Mouse (Mus musculus) kidney, postnatal 0 days (tissue): ENCODE measurements around the gene Arg2. TPM values are rescaled to one million over a fixed set of nuclear protein-coding genes. Genes with fewer than 3 reads are reported as not detected.
"Not testable (repeated sequence)": the region's sequence is repeated elsewhere in the genome, so short reads cannot be mapped to it uniquely, and the experiment has no call there.

Experiments
- ATAC-seq: fragments of 200-750 bp; cut with Nextera tagmentation; replicated peaks from 2 replicates; pipeline ENCODE4 v1.8.0; 2017; ENCODE audit warnings: low read depth, moderate number of reproducible peaks, moderate TSS enrichment, moderate library complexity; ENCODE audit not compliant: low FRiP score
- DNase-seq: peaks from one replicate; pipeline ENCODE4 v3.0.0-alpha.2; 2016; ENCODE audit warnings: low spot score
- H3K27ac ChIP-seq: fragments of 300-500 bp; sonication (generic); 2 replicates; pipeline ENCODE4 v1.5.1; 2014; ENCODE audit warnings: mild to moderate bottlenecking
- H3K27me3 ChIP-seq: fragments of 300-500 bp; sonication (generic); 2 replicates; pipeline ENCODE4 v1.6.1; 2014; ENCODE audit warnings: low read length, mixed read lengths; ENCODE audit not compliant: insufficient read depth
- H3K36me3 ChIP-seq: fragments of 300-500 bp; sonication (generic); 2 replicates; pipeline ENCODE4 v1.6.1; 2014; ENCODE audit warnings: low read length, mixed read lengths; ENCODE audit not compliant: insufficient read depth
- H3K4me1 ChIP-seq: fragments of 300-500 bp; sonication (generic); replicated peaks from 2 replicates; pipeline ENCODE4 v1.6.1; 2014; ENCODE audit warnings: antibody characterized with exemption, low read length, mixed read lengths; ENCODE audit not compliant: insufficient read depth
- H3K4me2 ChIP-seq: fragments of 300-500 bp; sonication (generic); 2 replicates; pipeline ENCODE4 v1.6.1; 2014; ENCODE audit warnings: mild to moderate bottlenecking, low read length, moderate library complexity, mixed read lengths
- H3K4me3 ChIP-seq: fragments of 300-500 bp; sonication (generic); replicated peaks from 2 replicates; pipeline ENCODE4 v1.5.1; 2014; ENCODE audit warnings: low read depth, low read length
- H3K9ac ChIP-seq: fragments of 300-500 bp; sonication (generic); 2 replicates; pipeline ENCODE4 v1.6.1; 2014; ENCODE audit warnings: low read depth, low read length
- H3K9me3 ChIP-seq: fragments of 300-500 bp; sonication (generic); replicated peaks from 2 replicates; pipeline ENCODE4 v1.6.1; 2016; ENCODE audit warnings: low read length, inconsistent platforms, mixed read lengths
- CTCF ChIP-seq: IDR thresholded peaks from 2 replicates; pipeline ENCODE4 v1.5.1; 2016; ENCODE audit warnings: antibody characterized with exemption, low read depth, mild to moderate bottlenecking, moderate library complexity
- WGBS: fragments of 180-500 bp; shearing (Covaris S2); extraction: QIAGEN DNeasy Blood & Tissue Kit; methylation state at CpG from one replicate; pipeline ENCODE4 v1.1.7; 2014; 5-methylcytosine and 5-hydroxymethylcytosine counted together
- polyA plus RNA-seq: library from polyadenylated mRNA; unstranded; fragments of >200 nt; fragmentation: Nextera tagmentation; extraction: Ambion mirVana; gene quantifications from 2 replicates; pipeline ENCODE4 v1.2.1, GENCODE M21; 2015

Gene Arg2
- polyA plus RNA-seq, 1 experiment from 2014 or later, result 66.6 TPM

DNA sequence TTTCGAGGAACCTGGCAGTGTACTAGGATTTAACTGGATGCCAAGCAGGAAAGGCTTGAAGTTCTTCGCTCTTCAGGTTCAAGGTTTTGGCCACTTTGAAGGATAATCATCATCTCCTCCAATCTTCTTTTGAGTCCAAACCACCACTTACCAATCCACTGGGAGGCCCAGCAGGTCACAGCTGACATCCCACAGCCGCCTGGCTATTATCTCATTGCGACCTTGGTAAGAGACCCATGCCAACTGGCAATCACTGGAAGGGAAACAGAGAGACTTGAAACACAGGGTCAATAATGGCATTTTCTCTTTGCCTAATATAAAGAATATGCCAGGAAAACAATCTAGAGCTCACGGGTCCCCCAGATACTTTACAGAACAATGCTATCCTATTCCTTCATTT lies 45.4 kb downstream of the Arg2 start:
- Histone ChIP-seq H3K4me2 (no peak overlapping the region), H3K4me1 (peaks cover 6% of the 10 kb centered on the region; the same call in 1 of the 2 replicates), H3K27ac (no peak overlapping the region), H3K27me3 (no peaks in the 10 kb centered on the region), H3K9me3 (no peaks in the 10 kb centered on the region), H3K9ac (no peak overlapping the region), H3K36me3 (peaks cover 17% of the 10 kb centered on the region; the same call in 1 of the 2 replicates), H3K4me3 (no peak overlapping the region)
- 93% methylated on average over 5 of the region's 5 CpGs for WGBS
- no peak for DNase-seq
- no peak for ATAC-seq
- no peak for TF ChIP-seq CTCF

DNA sequence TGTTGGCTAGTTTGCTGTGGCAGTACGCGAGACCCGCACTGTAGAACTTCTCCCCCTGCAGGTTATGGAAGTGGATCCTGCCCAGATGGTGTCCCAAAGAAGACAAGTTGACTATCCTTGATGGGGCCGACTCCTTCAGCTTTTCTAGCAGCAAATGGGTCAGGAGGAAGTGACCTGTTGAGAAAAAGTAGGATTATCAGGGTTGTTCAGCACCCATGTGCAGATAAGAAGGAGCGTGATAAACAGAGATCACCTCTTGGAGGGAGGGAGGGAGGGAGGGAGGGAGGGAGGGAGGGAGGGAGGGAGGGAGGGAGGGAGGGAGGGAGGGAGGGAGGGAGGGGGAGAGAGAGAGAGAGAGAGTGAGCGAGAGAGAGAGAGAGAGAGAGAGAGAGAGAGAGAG lies 54.6 kb downstream of the Arg2 start:
- H3K4me1 ChIP-seq, H3K27me3 ChIP-seq, H3K4me3 ChIP-seq, ATAC-seq, H3K9me3 ChIP-seq, DNase-seq, H3K4me2 ChIP-seq, H3K27ac ChIP-seq, H3K9ac ChIP-seq: not testable (repeated sequence)
- 95% methylated on average over 6 of the region's 6 CpGs for WGBS
- H3K36me3 ChIP-seq, result peaks cover 48% of the 10 kb centered on the region

DNA sequence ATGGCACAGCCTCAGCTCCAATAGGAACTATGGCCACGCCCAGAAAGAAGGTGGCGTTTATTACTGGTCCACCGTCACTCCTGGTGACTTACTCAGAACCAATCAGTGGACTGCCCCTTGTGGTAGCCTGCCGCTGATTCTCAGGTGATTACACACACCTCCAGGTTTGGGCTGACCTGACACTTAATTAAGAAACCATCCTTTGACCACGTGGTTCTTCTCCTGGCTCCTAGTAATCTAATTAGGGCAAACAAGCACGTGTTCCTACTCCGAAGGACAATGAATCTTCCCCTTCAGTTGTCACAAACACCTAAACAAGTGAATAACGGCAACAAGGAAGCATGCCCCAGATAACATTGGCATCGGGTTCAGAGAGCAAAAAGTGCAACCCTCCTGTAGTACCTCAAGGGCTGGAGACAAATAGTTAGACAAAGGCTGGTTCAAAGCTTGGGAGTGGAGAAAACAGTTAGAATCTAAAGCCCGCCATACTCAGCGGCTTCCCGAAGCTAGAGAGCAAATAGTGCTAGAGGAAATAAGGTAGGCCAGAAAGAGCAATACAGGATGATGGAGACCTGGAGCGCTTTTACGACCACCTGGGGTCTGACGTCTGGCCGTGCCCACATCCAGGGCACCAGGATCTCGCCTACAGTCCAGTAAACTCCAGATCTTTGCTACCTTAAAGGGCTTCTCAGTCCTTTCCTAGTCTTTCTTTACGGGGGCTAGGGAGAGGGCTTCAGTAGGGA lies 60.5 kb downstream of the Arg2 start:
- peak overlapping the region; percentile 43 for H3K4me3 ChIP-seq
- H3K27me3 ChIP-seq, result no peaks in the 10 kb centered on the region
- H3K9me3 ChIP-seq, result no peaks in the 10 kb centered on the region
- peak overlapping the region; percentile 44 for H3K9ac ChIP-seq
- TF ChIP-seq CTCF, result peak; percentile 33; the same call in 1 of the 2 replicates
- peaks cover 17% of the 10 kb centered on the region; the same call in 1 of the 2 replicates for H3K36me3 ChIP-seq
- H3K27ac ChIP-seq, result no peak overlapping the region
- ATAC-seq (peak; percentile 92), DNase-seq (peak; percentile 84)
- H3K4me2 ChIP-seq, result peak overlapping the region; percentile 80
- peaks cover 8% of the 10 kb centered on the region for H3K4me1 ChIP-seq
- WGBS, result under 1% methylated on average over 18 of the region's 18 CpGs

DNA sequence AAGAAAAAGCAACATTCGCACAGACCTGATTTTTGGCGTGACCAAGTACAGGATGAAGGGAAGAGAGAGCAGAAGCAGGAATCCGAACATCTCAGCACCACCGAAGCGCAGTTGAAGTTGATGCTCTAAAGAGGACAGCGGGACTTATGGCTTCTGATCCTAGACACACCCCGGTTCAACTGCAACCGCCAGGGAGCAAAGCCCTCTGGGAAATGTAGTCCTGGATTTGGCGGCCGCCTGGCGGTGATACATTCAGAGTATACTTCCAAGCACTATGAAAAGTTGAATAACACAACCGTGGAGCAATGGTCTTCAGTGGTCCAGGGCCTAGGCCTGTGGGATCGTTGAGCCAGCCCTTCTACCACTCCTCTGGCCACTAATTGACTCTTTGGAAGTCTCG lies 61.1 kb downstream of the Arg2 start:
- ATAC-seq (peak; percentile 78), DNase-seq (peak; percentile 96)
- Histone ChIP-seq H3K9me3 (no peaks in the 10 kb centered on the region), H3K27ac (no peak overlapping the region), H3K36me3 (peaks cover 11% of the 10 kb centered on the region; the same call in 1 of the 2 replicates), H3K4me1 (peaks cover 8% of the 10 kb centered on the region), H3K9ac (peak overlapping the region; percentile 44), H3K4me3 (peak overlapping the region; percentile 43), H3K27me3 (no peaks in the 10 kb centered on the region), H3K4me2 (peak overlapping the region; percentile 80)
- 6% methylated on average over 14 of the region's 14 CpGs for WGBS
- TF ChIP-seq CTCF, result peak; percentile 65

DNA sequence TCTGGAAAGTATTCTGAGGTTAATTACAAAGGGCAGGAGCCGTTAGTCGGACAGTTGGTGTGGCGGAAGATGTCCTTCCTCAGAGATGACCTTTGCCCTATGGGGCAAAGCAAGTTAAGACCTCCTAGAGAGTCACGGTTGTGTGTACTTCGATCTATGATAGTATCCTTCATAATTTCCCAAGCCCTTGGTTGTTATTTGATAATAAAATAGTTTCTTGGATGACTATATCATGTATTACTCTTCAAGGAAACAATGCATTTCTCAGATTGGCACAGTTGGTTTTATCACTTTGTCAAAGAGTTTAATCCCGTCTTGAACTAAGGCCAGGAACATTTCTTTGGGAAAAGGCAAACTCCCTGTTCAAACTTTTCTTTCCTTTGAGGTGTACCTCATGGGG lies 61.6 kb downstream of the Arg2 start, which contains the start of gene Rdh11:
Gene Rdh11, minus strand, starts transcription at position 101 of the 400 bp plus-strand sequence.
- H3K9ac ChIP-seq, result peak within 1 kb of the TSS; percentile 44
- H3K9me3 ChIP-seq, result no peaks in the 10 kb centered on the region
- WGBS, result 58% methylated on average over 6 of the region's 6 CpGs
- no peak for DNase-seq
- no peaks in the 10 kb centered on the region for H3K27me3 ChIP-seq
- no peak for TF ChIP-seq CTCF
- H3K36me3 ChIP-seq, result peaks cover 9% of the 10 kb centered on the region; the same call in 1 of the 2 replicates
- peak within 1 kb of the TSS; percentile 80 for H3K4me2 ChIP-seq
- no peak for ATAC-seq
- H3K4me1 ChIP-seq, result peaks cover 8% of the 10 kb centered on the region
- H3K27ac ChIP-seq, result no peak within 1 kb of the TSS
- H3K4me3 ChIP-seq, result peak within 1 kb of the TSS; percentile 43

DNA sequence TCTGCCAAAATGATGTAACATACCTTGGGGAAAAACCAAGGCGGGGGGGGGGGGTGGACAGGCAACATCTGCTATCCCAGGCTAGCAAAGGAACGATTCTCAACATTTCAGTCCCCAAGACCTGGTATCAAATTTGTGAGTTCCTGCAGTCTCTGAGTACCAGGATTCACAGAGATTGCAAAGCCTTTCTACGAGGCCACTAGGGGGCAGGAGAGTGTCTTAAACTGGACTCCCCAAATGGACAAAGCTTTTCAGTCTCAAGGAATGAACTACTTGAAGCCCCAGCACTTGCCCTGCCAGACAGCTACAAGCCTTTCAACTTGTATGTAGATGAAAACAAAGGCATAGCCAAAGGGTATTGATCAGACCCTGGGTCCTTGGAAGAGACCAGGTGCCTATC lies 62.9 kb downstream of the Arg2 start:
- Histone ChIP-seq H3K4me3 (no peak overlapping the region), H3K4me2 (no peak overlapping the region), H3K9ac (no peak overlapping the region), H3K4me1 (peaks cover 8% of the 10 kb centered on the region), H3K36me3 (no peaks in the 10 kb centered on the region), H3K27ac (no peak overlapping the region), H3K27me3 (no peaks in the 10 kb centered on the region), H3K9me3 (no peaks in the 10 kb centered on the region)
- WGBS, result 5% methylated on average over 3 of the region's 3 CpGs
- TF ChIP-seq CTCF, result peak; percentile 84
- DNase-seq (peak; percentile 89), ATAC-seq (no peak)
